Mouse (Mus musculus): ENCODE data around the gene Acox1.

- peak; percentile 32; the same call in 1 of the 2 replicates for TF ChIP-seq CTCF (IDR thresholded peaks at IDR 0.05; ENCODE audit: extremely low read depth, insufficient read depth, low read length)
- TF ChIP-seq POLR2A (IDR thresholded peaks at IDR 0.05; ENCODE audit: extremely low read depth, insufficient read depth, low read length) = no peak
These were observed 66.2 kb downstream of the Acox1 start for GRCm38 (mm10) chr11:116132366-116133333.

All from cortical plate, adult 2 months (tissue).